Mouse (Mus musculus): ENCODE measurements around the gene Tcaim. TPM values are rescaled to one million over a fixed set of nuclear protein-coding genes. Genes with fewer than 3 reads are reported as not detected.

The Tcaim gene
- total and polyA plus RNA-seq, 3 experiments, result 2.7 to 3.6 TPM; not detected in 1

- H3K79me2 ChIP-seq (ENCODE audit: control insufficient read depth, insufficient read depth, low read length, poor library complexity), result no peaks in the 10 kb centered on the region
- H3K27ac ChIP-seq (ENCODE audit: control insufficient read depth, low read depth, low read length), result no peak overlapping the region
- no peak overlapping the region for H3K4me3 ChIP-seq (ENCODE audit: control insufficient read depth in 1 of 2, insufficient read depth in 1 of 2, low read depth in 2 of 2, low read length in 2 of 2)
- H3K9me3 ChIP-seq (replicated peaks; ENCODE audit: insufficient read depth, low read length), result no peaks in the 10 kb centered on the region
- no peaks in the 10 kb centered on the region for H3K27me3 ChIP-seq (ENCODE audit: control insufficient read depth in 1 of 2, insufficient read depth in 2 of 2, low read length in 2 of 2)
- H3K36me3 ChIP-seq (ENCODE audit: control insufficient read depth in 1 of 2, insufficient read depth in 2 of 2, low read length in 2 of 2), result no peaks in the 10 kb centered on the region; a peak in 2 of 4 replicates
- H3K9ac ChIP-seq (ENCODE audit: control insufficient read depth, low read depth, low read length, poor library complexity, severe bottlenecking), result no peak overlapping the region
- TF ChIP-seq ZKSCAN1 (IDR thresholded peaks at IDR 0.05; ENCODE audit: low read depth, low read length), result no peak
- no peak for TF ChIP-seq USF2 (IDR thresholded peaks at IDR 0.05; ENCODE audit: borderline replicate concordance in 1 of 2, insufficient read depth in 1 of 2, low read depth in 1 of 2, low read length in 2 of 2)
- TF ChIP-seq ETS1 (IDR thresholded peaks at IDR 0.05; ENCODE audit: low read depth, low read length), result no peak
- TF ChIP-seq KAT2A (conservative IDR thresholded peaks at IDR 0.05; ENCODE audit: low read depth, low read length), result no peak
- no peak for TF ChIP-seq POLR2A (IDR thresholded peaks at IDR 0.05; ENCODE audit: control insufficient read depth in 1 of 2, insufficient read depth in 1 of 2, low read depth in 1 of 2, low read length in 2 of 2, poor library complexity in 1 of 2)
- no peak for TF ChIP-seq GABPA (IDR thresholded peaks at IDR 0.05; ENCODE audit: low read depth, low read length)
- TF ChIP-seq SIN3A (IDR thresholded peaks at IDR 0.05; ENCODE audit: low read length), result no peak
- no peak for TF ChIP-seq RAD21 (IDR thresholded peaks at IDR 0.05; ENCODE audit: low read depth, low read length)
- TF ChIP-seq CHD1 (IDR thresholded peaks at IDR 0.05; ENCODE audit: low read depth, low read length), result no peak
- TF ChIP-seq JUND (IDR thresholded peaks at IDR 0.05; ENCODE audit: low read depth, low read length), result no peak
- TF ChIP-seq TBP (IDR thresholded peaks at IDR 0.05; ENCODE audit: low read depth, low read length), result no peak
- TF ChIP-seq POLR2AphosphoS5 (IDR thresholded peaks at IDR 0.05; ENCODE audit: borderline replicate concordance, low read depth, low read length), result no peak
- no peak for TF ChIP-seq MYC (IDR thresholded peaks at IDR 0.05; ENCODE audit: low read depth, low read length)
- TF ChIP-seq ELF1 (IDR thresholded peaks at IDR 0.05; ENCODE audit: low read depth, low read length), result no peak
- no peak for DNase-seq (ENCODE audit: low read depth, low spot score)
- no peaks in the 10 kb centered on the region for H3K4me1 ChIP-seq (ENCODE audit: control insufficient read depth in 1 of 2, insufficient read depth in 2 of 2, low read length in 2 of 2)
Measured at GRCm38 (mm10) chr9:122823374-122824017, 18.2 kb downstream of the Tcaim start.

GRCm38 (mm10) chr9:122826743-122827142 is 21.4 kb downstream of the Tcaim start:
- no peak overlapping the region for H3K9ac ChIP-seq (ENCODE audit: control insufficient read depth, low read depth, low read length, poor library complexity, severe bottlenecking)
- H3K9me3 ChIP-seq (replicated peaks; ENCODE audit: insufficient read depth, low read length), result no peaks in the 10 kb centered on the region
- H3K36me3 ChIP-seq (ENCODE audit: control insufficient read depth in 1 of 2, insufficient read depth in 2 of 2, low read length in 2 of 2), result no peaks in the 10 kb centered on the region; a peak in 2 of 4 replicates
- TF ChIP-seq ZNF384 (IDR thresholded peaks at IDR 0.05; ENCODE audit: low read depth, low read length) (no peak), CHD2 (IDR thresholded peaks at IDR 0.05; ENCODE audit: low read length) (no peak), ELF1 (IDR thresholded peaks at IDR 0.05; ENCODE audit: low read depth, low read length) (no peak), ZMIZ1 (IDR thresholded peaks at IDR 0.05; ENCODE audit: low read depth, low read length) (no peak), GATA1 (IDR thresholded peaks at IDR 0.05; ENCODE audit: low read depth, low read length) (no peak), MAZ (IDR thresholded peaks at IDR 0.05; ENCODE audit: low read depth, low read length) (no peak), MYB (IDR thresholded peaks at IDR 0.05; ENCODE audit: low read depth, low read length) (no peak), KAT2A (conservative IDR thresholded peaks at IDR 0.05; ENCODE audit: low read depth, low read length) (no peak), SMC3 (IDR thresholded peaks at IDR 0.05; ENCODE audit: low read depth, low read length) (no peak), RCOR1 (IDR thresholded peaks at IDR 0.05; ENCODE audit: low read depth, low read length) (no peak), POLR2A (IDR thresholded peaks at IDR 0.05; ENCODE audit: control insufficient read depth in 1 of 2, insufficient read depth in 1 of 2, low read depth in 1 of 2, low read length in 2 of 2, poor library complexity in 1 of 2) (no peak), USF1 (IDR thresholded peaks at IDR 0.05; ENCODE audit: low read depth, low read length) (no peak), NRF1 (IDR thresholded peaks at IDR 0.05; ENCODE audit: insufficient read depth, low read depth, low read length, poor library complexity, severe bottlenecking) (no peak), TBP (IDR thresholded peaks at IDR 0.05; ENCODE audit: low read depth, low read length) (no peak), EP300 (IDR thresholded peaks at IDR 0.05; ENCODE audit: low read depth in 1 of 2, low read length in 2 of 2) (no peak), MAX (IDR thresholded peaks at IDR 0.05; ENCODE audit: low read length) (no peak), GABPA (IDR thresholded peaks at IDR 0.05; ENCODE audit: low read depth, low read length) (no peak), SIN3A (IDR thresholded peaks at IDR 0.05; ENCODE audit: low read length) (no peak), MXI1 (IDR thresholded peaks at IDR 0.05; ENCODE audit: low read depth, low read length) (no peak)
- H3K27ac ChIP-seq (ENCODE audit: control insufficient read depth, low read depth, low read length), result no peak overlapping the region
- no peaks in the 10 kb centered on the region for H3K79me2 ChIP-seq (ENCODE audit: control insufficient read depth, insufficient read depth, low read length, poor library complexity)
- no peak overlapping the region for H3K4me3 ChIP-seq (ENCODE audit: control insufficient read depth in 1 of 2, insufficient read depth in 1 of 2, low read depth in 2 of 2, low read length in 2 of 2)
- no peaks in the 10 kb centered on the region for H3K4me1 ChIP-seq (ENCODE audit: control insufficient read depth in 1 of 2, insufficient read depth in 2 of 2, low read length in 2 of 2)
- DNase-seq (ENCODE audit: low read depth, low spot score), result no peak
- H3K27me3 ChIP-seq (ENCODE audit: control insufficient read depth in 1 of 2, insufficient read depth in 2 of 2, low read length in 2 of 2), result no peaks in the 10 kb centered on the region
